Mouse (Mus musculus): Measurements from ENCODE around the gene Zfp652. TPM values are rescaled to one million over a fixed set of nuclear protein-coding genes. Genes with fewer than 3 reads are reported as not detected.

Zfp652 gene
- polyA plus RNA-seq, 1 experiment from 2014 or later = 20.3 TPM

DNA sequence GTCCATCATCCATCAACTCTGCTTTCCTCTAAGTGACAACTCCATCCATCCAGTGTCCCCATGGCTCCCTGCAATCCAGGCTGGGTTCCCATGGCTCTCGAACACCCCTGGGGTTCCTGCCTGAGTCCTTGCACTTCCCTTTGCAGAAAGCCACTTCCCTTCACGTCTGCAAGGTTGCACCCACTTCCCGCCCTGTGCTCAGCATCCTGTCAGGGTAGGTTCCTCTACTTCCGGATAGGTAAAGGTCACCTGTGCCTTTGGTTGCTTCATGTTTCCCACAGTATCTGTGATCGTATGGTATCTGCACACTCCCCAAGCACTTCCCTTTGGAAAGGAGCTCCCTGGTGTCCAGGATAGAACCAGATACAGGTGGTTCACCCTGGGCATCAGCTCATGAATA is 92.5 kb downstream of the Zfp652 start:
- 76% methylated on average over 5 of the region's 5 CpGs for WGBS

DNA sequence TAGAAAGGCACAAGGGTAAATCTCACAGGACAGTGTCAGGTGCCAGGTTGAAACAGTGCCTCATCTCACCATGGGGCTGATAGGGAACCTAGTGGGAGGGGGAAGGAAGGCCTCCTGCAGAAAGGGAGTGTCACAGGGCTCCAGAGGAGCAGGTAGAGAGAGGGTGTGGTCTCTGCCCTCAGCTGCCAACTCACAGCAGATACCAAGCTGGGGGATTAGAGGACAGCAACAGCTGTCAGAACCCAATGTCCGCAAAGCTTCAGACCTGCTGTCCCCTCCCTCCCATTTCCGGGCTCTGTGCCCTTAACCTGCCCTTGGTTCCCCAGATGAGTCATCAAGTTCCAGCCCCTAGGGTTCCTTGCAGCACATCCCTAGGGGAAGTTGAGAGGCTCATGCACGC is 93.1 kb downstream of the Zfp652 start:
- no peak for DNase-seq (ENCODE audit: low spot score)
- WGBS = 60% methylated on average over 3 of the region's 3 CpGs
- H3K9me3 ChIP-seq = peaks cover 8% of the 10 kb centered on the region

More for the DNA sequence above, 92.5 kb downstream of the Zfp652 start:
- no peak for DNase-seq (ENCODE audit: low spot score)
- H3K4me3 ChIP-seq = no peak overlapping the region
- H3K27ac ChIP-seq (replicated peaks) = no peak overlapping the region
- H3K27me3 ChIP-seq (replicated peaks; ENCODE audit: low read depth, poor library complexity, severe bottlenecking) = peaks cover 3% of the 10 kb centered on the region; the same call in 1 of the 2 replicates
- H3K4me1 ChIP-seq = peaks cover 7% of the 10 kb centered on the region
- H3K36me3 ChIP-seq (replicated peaks) = no peaks in the 10 kb centered on the region
- peaks cover 8% of the 10 kb centered on the region for H3K9me3 ChIP-seq

DNA sequence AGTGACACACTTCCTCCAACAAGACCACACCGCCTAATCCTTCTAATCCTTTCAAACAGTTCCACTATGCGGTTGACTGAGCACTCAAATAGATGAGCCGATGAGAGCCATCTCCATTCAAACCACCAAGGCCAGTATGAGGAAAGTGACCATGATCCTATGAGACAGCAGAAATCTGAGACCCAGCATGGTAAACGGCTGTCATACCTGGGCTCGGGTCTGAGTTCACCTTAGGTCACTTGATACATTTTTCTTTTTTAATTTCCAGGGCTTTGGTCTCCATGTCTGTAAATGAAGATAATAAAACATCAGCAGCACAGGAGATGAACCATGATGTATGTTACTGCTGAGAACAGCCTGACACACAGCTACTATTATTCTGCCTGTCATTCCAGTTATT is 95.4 kb downstream of the Zfp652 start:
- WGBS = 93% methylated on average over 5 of the region's 5 CpGs
- no peak overlapping the region for H3K27ac ChIP-seq (replicated peaks)
- no peaks in the 10 kb centered on the region for H3K36me3 ChIP-seq (replicated peaks)
- H3K9me3 ChIP-seq = peaks cover 8% of the 10 kb centered on the region
- no peak for DNase-seq (ENCODE audit: low spot score)
- H3K4me1 ChIP-seq = peaks cover 14% of the 10 kb centered on the region
- H3K4me3 ChIP-seq = no peak overlapping the region
- peaks cover 3% of the 10 kb centered on the region; the same call in 1 of the 2 replicates for H3K27me3 ChIP-seq (replicated peaks; ENCODE audit: low read depth, poor library complexity, severe bottlenecking)

More for the DNA sequence above, 93.1 kb downstream of the Zfp652 start:
- Histone ChIP-seq H3K4me3 (no peak overlapping the region), H3K27me3 (replicated peaks; ENCODE audit: low read depth, poor library complexity, severe bottlenecking) (peaks cover 3% of the 10 kb centered on the region; the same call in 1 of the 2 replicates), H3K36me3 (replicated peaks) (no peaks in the 10 kb centered on the region), H3K4me1 (peaks cover 12% of the 10 kb centered on the region), H3K27ac (replicated peaks) (no peak overlapping the region)

- Histone ChIP-seq H3K9me3 (peaks cover 8% of the 10 kb centered on the region), H3K27me3 (replicated peaks; ENCODE audit: low read depth, poor library complexity, severe bottlenecking) (peaks cover 3% of the 10 kb centered on the region; the same call in 1 of the 2 replicates), H3K4me1 (peaks cover 14% of the 10 kb centered on the region), H3K4me3 (no peak overlapping the region), H3K36me3 (replicated peaks) (no peaks in the 10 kb centered on the region), H3K27ac (replicated peaks) (no peak overlapping the region; the same call in 1 of the 2 replicates)
- no peak for DNase-seq (ENCODE audit: low spot score)
- 87% methylated on average over 5 of the region's 5 CpGs for WGBS
Measured at GRCm38 (mm10) chr11:95808448-95809011, 96.1 kb downstream of the Zfp652 start.

DNA sequence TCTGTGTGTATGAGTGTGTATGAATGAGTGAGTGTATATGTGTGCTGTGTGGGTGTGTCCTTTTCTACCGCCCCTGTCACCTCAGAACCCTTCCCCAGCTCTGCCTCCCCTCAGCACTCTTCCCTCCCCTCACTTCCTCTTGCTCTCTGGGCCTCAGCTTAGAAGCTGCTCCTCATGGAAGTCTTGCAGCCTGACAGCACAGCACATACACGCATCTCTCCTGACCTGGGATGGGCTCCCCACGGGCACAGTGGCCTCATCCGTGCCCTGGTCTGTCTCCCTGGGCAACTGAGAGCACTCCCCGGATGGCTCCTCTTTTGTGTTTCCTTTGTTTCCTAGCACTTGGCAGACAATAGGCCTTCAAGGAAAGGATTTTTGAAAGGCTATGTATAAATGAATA is 97.1 kb downstream of the Zfp652 start:
- Histone ChIP-seq H3K4me1 (peaks cover 14% of the 10 kb centered on the region), H3K4me3 (no peak overlapping the region), H3K9me3 (peaks cover 8% of the 10 kb centered on the region), H3K36me3 (replicated peaks) (no peaks in the 10 kb centered on the region), H3K27ac (replicated peaks) (peak overlapping the region; percentile 57), H3K27me3 (replicated peaks; ENCODE audit: low read depth, poor library complexity, severe bottlenecking) (peaks cover 3% of the 10 kb centered on the region; the same call in 1 of the 2 replicates)
- 39% methylated on average over 5 of the region's 5 CpGs for WGBS
- DNase-seq (ENCODE audit: low spot score) = no peak

DNA sequence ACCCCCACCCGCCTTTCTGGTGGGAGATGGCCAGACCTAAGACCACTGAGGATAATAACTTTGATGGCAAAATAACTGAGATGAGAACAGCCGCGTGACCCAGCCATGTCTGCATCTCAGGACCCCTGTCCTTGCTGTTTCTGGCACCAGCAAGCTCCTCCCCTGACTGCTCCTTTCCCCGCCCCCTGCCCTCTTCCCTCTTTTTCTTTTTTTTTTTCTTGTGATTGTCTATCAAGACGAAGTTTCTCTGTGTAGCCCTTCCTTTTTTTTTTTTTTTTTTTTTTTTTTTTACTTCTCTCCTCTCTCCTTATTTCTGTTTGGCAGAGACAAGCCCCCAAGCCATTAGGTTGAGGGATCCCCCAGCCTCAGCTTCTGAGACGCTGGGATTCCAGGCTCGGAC is 98.4 kb downstream of the Zfp652 start:
- WGBS = 59% methylated on average over 7 of the region's 7 CpGs

GRCm38 (mm10) chr11:95811741-95812140 is 99.3 kb downstream of the Zfp652 start:
- no peak for DNase-seq (ENCODE audit: low spot score)
- no peak overlapping the region for H3K27ac ChIP-seq (replicated peaks)

More for the DNA sequence above, 98.4 kb downstream of the Zfp652 start:
- 0 out of 2 replicates have a peak overlapping the region, but pooled peaks have one; percentile 4 for H3K27ac ChIP-seq (replicated peaks)
- peaks cover 11% of the 10 kb centered on the region for H3K4me1 ChIP-seq
- H3K9me3 ChIP-seq = peaks cover 8% of the 10 kb centered on the region
- no peak overlapping the region for H3K4me3 ChIP-seq
- no peak for DNase-seq (ENCODE audit: low spot score)
- peaks cover 3% of the 10 kb centered on the region; the same call in 1 of the 2 replicates for H3K27me3 ChIP-seq (replicated peaks; ENCODE audit: low read depth, poor library complexity, severe bottlenecking)
- H3K36me3 ChIP-seq (replicated peaks) = no peaks in the 10 kb centered on the region

DNA sequence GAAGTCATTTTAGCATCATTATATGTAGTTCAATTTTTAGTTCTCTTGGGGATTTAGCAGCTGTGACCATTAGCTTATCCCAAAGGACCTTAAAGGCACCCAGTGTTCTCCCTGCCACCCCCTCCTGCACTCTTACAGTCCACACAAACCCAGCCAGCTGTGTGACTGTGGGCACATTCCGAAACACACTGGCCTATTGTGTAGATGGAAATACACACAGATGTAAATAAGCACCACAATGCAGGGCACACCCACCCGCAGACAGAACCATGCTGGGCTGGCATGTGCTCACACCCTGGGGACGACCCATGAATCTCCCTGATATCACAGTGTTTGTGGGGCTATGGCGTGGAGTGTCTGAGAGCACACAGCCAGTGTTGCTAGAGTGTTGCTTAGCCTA is 99.8 kb downstream of the Zfp652 start:
- Histone ChIP-seq H3K4me1 (peaks cover 11% of the 10 kb centered on the region), H3K9me3 (peaks cover 6% of the 10 kb centered on the region), H3K27me3 (replicated peaks; ENCODE audit: low read depth, poor library complexity, severe bottlenecking) (peaks cover 3% of the 10 kb centered on the region; the same call in 1 of the 2 replicates), H3K27ac (replicated peaks) (no peak overlapping the region), H3K36me3 (replicated peaks) (no peaks in the 10 kb centered on the region), H3K4me3 (no peak overlapping the region)
- 73% methylated on average over 4 of the region's 4 CpGs for WGBS
- no peak for DNase-seq (ENCODE audit: low spot score)

More at GRCm38 (mm10) chr11:95811741-95812140, 99.3 kb downstream of the Zfp652 start:
- no peaks in the 10 kb centered on the region for H3K36me3 ChIP-seq (replicated peaks)
- H3K4me3 ChIP-seq = no peak overlapping the region
- H3K27me3 ChIP-seq (replicated peaks; ENCODE audit: low read depth, poor library complexity, severe bottlenecking) = peaks cover 3% of the 10 kb centered on the region; the same call in 1 of the 2 replicates
- H3K9me3 ChIP-seq = peaks cover 8% of the 10 kb centered on the region
- H3K4me1 ChIP-seq = peaks cover 11% of the 10 kb centered on the region
- WGBS = 86% methylated on average over 6 of the region's 6 CpGs

DNA sequence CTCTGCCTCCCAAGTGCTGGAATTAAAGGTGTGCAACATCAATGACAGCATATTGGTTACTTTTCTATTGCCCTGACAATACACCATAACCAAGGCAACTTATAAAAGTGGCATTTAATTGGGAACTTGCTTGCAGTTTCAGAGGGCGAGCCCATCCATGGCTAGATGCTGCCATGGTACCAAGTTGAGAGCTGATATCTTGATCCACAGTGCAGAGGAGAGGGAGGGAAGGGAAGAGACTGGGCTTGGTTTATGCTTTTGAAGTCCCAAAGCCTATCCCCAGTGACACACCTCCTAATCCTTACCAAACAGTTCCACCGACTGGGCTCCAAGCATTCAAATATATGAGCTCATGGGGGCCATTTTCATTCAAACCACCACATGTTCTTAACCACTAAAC is 101.6 kb downstream of the Zfp652 start:
- H3K27ac ChIP-seq (replicated peaks) = no peak overlapping the region
- no peaks in the 10 kb centered on the region for H3K9me3 ChIP-seq
- H3K27me3 ChIP-seq (replicated peaks; ENCODE audit: low read depth, poor library complexity, severe bottlenecking) = 0 out of 2 replicates have a peak, but pooled peaks cover 3% of the 10 kb centered on the region
- H3K4me1 ChIP-seq = peaks cover 11% of the 10 kb centered on the region
- DNase-seq (ENCODE audit: low spot score) = no peak
- H3K4me3 ChIP-seq = no peak overlapping the region
- 89% methylated on average over 2 of the region's 2 CpGs for WGBS
- H3K36me3 ChIP-seq (replicated peaks) = no peaks in the 10 kb centered on the region

DNA sequence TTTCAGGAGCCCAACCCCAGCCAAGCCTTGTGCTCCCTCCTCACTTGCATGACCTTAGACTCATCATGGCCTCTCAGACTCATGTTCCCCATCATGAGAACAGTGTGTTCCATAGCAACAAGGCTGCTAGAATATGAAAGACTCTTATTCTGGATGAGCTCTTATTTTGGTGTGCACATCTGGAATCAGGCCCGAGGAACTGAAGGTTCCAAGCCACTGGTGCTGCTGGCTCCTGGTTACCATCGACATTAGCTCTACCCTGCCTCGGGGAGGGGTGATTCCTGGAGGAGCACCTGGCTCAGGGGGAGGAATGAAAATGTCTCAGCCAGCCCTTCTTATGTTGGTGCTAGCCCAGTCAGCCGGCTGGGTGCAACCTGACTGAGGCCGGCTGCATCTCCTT is 102.4 kb downstream of the Zfp652 start:
- Histone ChIP-seq H3K36me3 (replicated peaks) (no peaks in the 10 kb centered on the region), H3K4me3 (no peak overlapping the region), H3K9me3 (no peaks in the 10 kb centered on the region), H3K27ac (replicated peaks) (no peak overlapping the region), H3K27me3 (replicated peaks; ENCODE audit: low read depth, poor library complexity, severe bottlenecking) (no peaks in the 10 kb centered on the region), H3K4me1 (peaks cover 7% of the 10 kb centered on the region)
- WGBS = 69% methylated on average over 5 of the region's 5 CpGs
- DNase-seq (ENCODE audit: low spot score) = no peak

- DNase-seq (ENCODE audit: low spot score) = no peak
- H3K36me3 ChIP-seq (replicated peaks) = no peaks in the 10 kb centered on the region
- no peaks in the 10 kb centered on the region for H3K9me3 ChIP-seq
- peaks cover 3% of the 10 kb centered on the region; the same call in 1 of the 2 replicates for H3K4me1 ChIP-seq
- no peaks in the 10 kb centered on the region for H3K27me3 ChIP-seq (replicated peaks; ENCODE audit: low read depth, poor library complexity, severe bottlenecking)
- H3K27ac ChIP-seq (replicated peaks) = no peak overlapping the region
- 79% methylated on average over 9 of the region's 9 CpGs for WGBS
- H3K4me3 ChIP-seq = no peak overlapping the region
Measured at GRCm38 (mm10) chr11:95815412-95815811, 102.9 kb downstream of the Zfp652 start.

- no peaks in the 10 kb centered on the region for H3K36me3 ChIP-seq (replicated peaks)
- no peak overlapping the region for H3K27ac ChIP-seq (replicated peaks)
- peaks cover 28% of the 10 kb centered on the region for H3K27me3 ChIP-seq (replicated peaks; ENCODE audit: low read depth, poor library complexity, severe bottlenecking)
- no peaks in the 10 kb centered on the region for H3K9me3 ChIP-seq
- 82% methylated on average over 8 of the region's 8 CpGs for WGBS
- H3K4me3 ChIP-seq = no peak overlapping the region
- H3K4me1 ChIP-seq = peaks cover 8% of the 10 kb centered on the region
- no peak for DNase-seq (ENCODE audit: low spot score)
Measured at GRCm38 (mm10) chr11:95819138-95819537, 106.7 kb downstream of the Zfp652 start.

- H3K9me3 ChIP-seq = no peaks in the 10 kb centered on the region
- WGBS = 86% methylated on average over 3 of the region's 3 CpGs
- H3K4me1 ChIP-seq = peaks cover 18% of the 10 kb centered on the region
- DNase-seq (ENCODE audit: low spot score) = no peak
- H3K27ac ChIP-seq (replicated peaks) = no peak overlapping the region
- H3K4me3 ChIP-seq = no peak overlapping the region
- no peaks in the 10 kb centered on the region for H3K36me3 ChIP-seq (replicated peaks)
- H3K27me3 ChIP-seq (replicated peaks; ENCODE audit: low read depth, poor library complexity, severe bottlenecking) = peaks cover 48% of the 10 kb centered on the region
Measured at GRCm38 (mm10) chr11:95821511-95821910, 109.0 kb downstream of the Zfp652 start.
